Mouse (Mus musculus): ENCODE data around the gene Tgif2.
A peak's percentile ranks its signal among the peaks of the same experiment; 100 is the strongest.
"Not testable (repeated sequence)": the region's sequence is repeated elsewhere in the genome, so short reads cannot be mapped to it uniquely, and the experiment has no call there.

Gene Tgif2

GRCm38 (mm10) chr2:156839319-156840191 is at the start of gene Tgif2:
Gene Tgif2 (plus strand): TSS chr2:156840007.
- no peak for DNase-seq (ENCODE audit: low read depth)

GRCm38 (mm10) chr2:156798516-156798915 is 41.3 kb upstream of the Tgif2 start:
- DNase-seq (ENCODE audit: low read depth), result no peak

GRCm38 (mm10) chr2:156801045-156801444 is 38.8 kb upstream of the Tgif2 start:
- no peak for DNase-seq (ENCODE audit: low read depth)

- not testable (repeated sequence) for DNase-seq (ENCODE audit: low read depth)
These were observed 37.7 kb upstream of the Tgif2 start for GRCm38 (mm10) chr2:156802116-156802515.

- DNase-seq (ENCODE audit: low read depth), result no peak
These were observed 36.0 kb upstream of the Tgif2 start for GRCm38 (mm10) chr2:156803698-156804372.

- no peak for DNase-seq (ENCODE audit: low read depth)
These were observed 35.2 kb upstream of the Tgif2 start for GRCm38 (mm10) chr2:156804589-156804988.

GRCm38 (mm10) chr2:156806886-156807285 is 32.9 kb upstream of the Tgif2 start:
- DNase-seq (ENCODE audit: low read depth), result no peak

- peak; percentile 42 for DNase-seq (ENCODE audit: low read depth)
These were observed 30.2 kb upstream of the Tgif2 start for GRCm38 (mm10) chr2:156809579-156809978.

GRCm38 (mm10) chr2:156810716-156811115 is 29.1 kb upstream of the Tgif2 start:
- no peak for DNase-seq (ENCODE audit: low read depth)

- DNase-seq (ENCODE audit: low read depth), result no peak
These were observed 28.3 kb upstream of the Tgif2 start for GRCm38 (mm10) chr2:156811556-156811955.

- DNase-seq (ENCODE audit: low read depth), result no peak
These were observed 25.4 kb upstream of the Tgif2 start for GRCm38 (mm10) chr2:156814344-156814801.

- no peak for DNase-seq (ENCODE audit: low read depth)
These were observed 24.9 kb upstream of the Tgif2 start for GRCm38 (mm10) chr2:156814893-156815292.

GRCm38 (mm10) chr2:156815412-156815811 is 24.4 kb upstream of the Tgif2 start:
- no peak for DNase-seq (ENCODE audit: low read depth)

- DNase-seq (ENCODE audit: low read depth), result no peak
These were observed 23.7 kb upstream of the Tgif2 start for GRCm38 (mm10) chr2:156816116-156816515.

GRCm38 (mm10) chr2:156825128-156825527 is 14.7 kb upstream of the Tgif2 start:
- DNase-seq (ENCODE audit: low read depth), result not testable (repeated sequence)

- no peak for DNase-seq (ENCODE audit: low read depth)
These were observed 5.5 kb upstream of the Tgif2 start for GRCm38 (mm10) chr2:156834336-156834735.

GRCm38 (mm10) chr2:156838839-156839238 is 968 bp upstream of the Tgif2 start:
- DNase-seq (ENCODE audit: low read depth), result no peak

- DNase-seq (ENCODE audit: low read depth), result no peak
These were observed 657 bp downstream of the Tgif2 start for GRCm38 (mm10) chr2:156840301-156841027.

GRCm38 (mm10) chr2:156841028-156841840 is 1.4 kb downstream of the Tgif2 start:
- DNase-seq (ENCODE audit: low read depth), result peak; percentile 28

- DNase-seq (ENCODE audit: low read depth), result peak; percentile 46
These were observed 2.3 kb downstream of the Tgif2 start for GRCm38 (mm10) chr2:156841841-156842706.

- DNase-seq (ENCODE audit: low read depth), result no peak
These were observed 2.9 kb downstream of the Tgif2 start for GRCm38 (mm10) chr2:156842711-156843110.

Data from fibroblast of lung, adult 2 months (primary cell).